Mouse (Mus musculus) fat pad, adult 2 months (tissue): ENCODE results near the gene Morc2a.
A peak's percentile ranks its signal among the peaks of the same experiment; 100 is the strongest.
"Not testable (repeated sequence)": the region's sequence is repeated elsewhere in the genome, so short reads cannot be mapped to it uniquely, and the experiment has no call there.

Source experiments
- DNase-seq: peaks from one replicate; pipeline ENCODE4 v3.0.0-alpha.2; 2011; ENCODE audit warnings: low read depth, low spot score; ENCODE audit errors: extremely low read depth

The Morc2a gene

GRCm38 (mm10) chr11:3648964-3649841 lies at the start of gene Morc2a:
Morc2a (plus strand) TSS chr11:3649191.
- peak; percentile 76 for DNase-seq

- DNase-seq: not testable (repeated sequence)
Measured at GRCm38 (mm10) chr11:3601966-3602365, 47.0 kb upstream of the Morc2a start.

GRCm38 (mm10) chr11:3602687-3603086 lies 46.3 kb upstream of the Morc2a start:
- DNase-seq: not testable (repeated sequence)

DNA sequence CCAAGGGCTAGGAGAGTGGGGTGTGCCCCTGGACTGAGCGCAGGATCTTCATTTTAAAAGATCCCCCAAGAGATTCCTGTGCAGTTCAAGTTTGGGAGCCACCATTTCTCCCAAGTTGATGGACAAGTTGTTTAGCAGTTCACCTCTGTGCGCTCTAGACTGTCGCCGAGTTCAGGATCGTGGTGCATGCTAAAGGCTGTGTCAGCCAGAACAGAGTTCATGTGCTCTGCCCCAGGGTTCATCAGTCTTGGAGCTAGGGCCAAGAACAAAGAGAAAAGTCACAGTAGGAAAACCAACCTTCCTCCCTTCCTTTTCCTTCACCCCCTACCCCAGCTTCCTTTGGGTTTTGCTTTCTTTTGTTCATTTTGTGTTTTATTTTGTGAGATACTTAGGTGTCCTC lies 42.5 kb upstream of the Morc2a start:
- DNase-seq: no peak

- peak; percentile 58 for DNase-seq
Measured at GRCm38 (mm10) chr11:3615576-3615975, 33.4 kb upstream of the Morc2a start.

DNA sequence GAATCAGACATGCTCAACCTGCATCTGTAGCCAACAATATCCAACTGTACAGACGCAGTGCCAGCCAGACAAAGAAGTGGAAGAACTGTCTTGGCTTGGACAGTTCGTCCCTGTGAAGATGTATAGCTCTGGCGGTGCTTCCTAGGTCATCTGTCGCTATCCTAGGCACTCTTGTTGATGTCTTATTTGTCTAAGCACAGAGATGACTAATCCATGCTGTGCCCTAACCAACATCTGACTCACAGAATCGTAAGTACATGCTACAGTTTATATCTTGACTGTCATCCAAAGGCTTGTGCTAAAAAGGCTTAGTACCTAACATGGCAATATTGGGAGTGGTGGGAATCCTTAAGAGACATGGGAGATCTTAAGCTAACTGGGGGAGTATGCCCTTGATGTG lies 26.2 kb upstream of the Morc2a start:
- peak; percentile 45 for DNase-seq

- peak; percentile 30 for DNase-seq
Measured at GRCm38 (mm10) chr11:3624391-3625027, 24.5 kb upstream of the Morc2a start.

DNA sequence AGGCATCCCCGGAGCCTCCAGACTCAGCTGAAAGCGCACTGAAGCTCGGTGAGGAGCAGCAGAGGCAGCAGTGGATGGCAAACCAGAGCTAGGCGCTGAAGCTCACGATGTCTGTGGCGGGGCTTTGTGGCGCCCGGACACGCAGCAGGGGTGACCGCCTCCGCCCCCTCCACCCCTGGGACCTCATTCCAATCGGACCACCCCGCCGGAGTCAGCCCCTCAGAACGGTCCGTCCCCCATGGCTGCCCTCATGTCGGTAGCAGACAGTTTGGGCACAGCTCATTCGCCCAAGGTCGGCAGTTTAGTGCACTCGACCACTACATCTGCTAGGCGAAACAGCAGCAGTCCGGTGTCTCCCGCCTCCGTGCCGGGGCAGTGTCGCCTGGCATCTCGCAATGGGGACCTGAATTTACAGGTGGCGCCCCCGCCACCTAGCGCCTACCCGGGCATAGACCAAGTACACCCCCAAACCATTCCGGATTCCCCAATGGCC lies 19.9 kb upstream of the Morc2a start:
- DNase-seq: no peak

DNA sequence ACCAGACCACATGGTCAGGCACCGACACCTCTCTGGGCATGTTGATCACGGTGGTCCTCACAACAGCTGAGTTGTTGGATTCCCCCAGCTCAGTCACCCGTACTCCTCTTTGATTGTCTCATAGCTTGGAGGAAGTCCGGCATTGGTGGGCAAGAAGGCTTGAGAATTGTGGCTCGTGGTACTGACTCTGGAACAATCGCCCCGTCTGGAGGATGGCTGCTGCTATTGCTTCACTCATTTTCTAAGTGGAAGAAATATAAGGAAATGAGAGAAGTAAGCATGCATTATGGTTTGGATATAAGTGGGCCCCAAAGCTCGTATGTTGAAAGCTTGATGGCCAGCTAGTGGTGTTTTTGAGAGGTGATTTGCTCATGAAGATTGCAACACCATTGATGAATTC lies 15.7 kb upstream of the Morc2a start:
- DNase-seq: not testable (repeated sequence)

GRCm38 (mm10) chr11:3647688-3648087 lies 1.3 kb upstream of the Morc2a start:
- no peak for DNase-seq

GRCm38 (mm10) chr11:3648305-3648963 lies 557 bp upstream of the Morc2a start:
- no peak for DNase-seq

GRCm38 (mm10) chr11:3650141-3650540 lies 1.1 kb downstream of the Morc2a start:
- DNase-seq: no peak

- no peak for DNase-seq
Measured at GRCm38 (mm10) chr11:3661964-3662363, 13.0 kb downstream of the Morc2a start.

- no peak for DNase-seq
Measured at GRCm38 (mm10) chr11:3667506-3667905, 18.5 kb downstream of the Morc2a start.

DNA sequence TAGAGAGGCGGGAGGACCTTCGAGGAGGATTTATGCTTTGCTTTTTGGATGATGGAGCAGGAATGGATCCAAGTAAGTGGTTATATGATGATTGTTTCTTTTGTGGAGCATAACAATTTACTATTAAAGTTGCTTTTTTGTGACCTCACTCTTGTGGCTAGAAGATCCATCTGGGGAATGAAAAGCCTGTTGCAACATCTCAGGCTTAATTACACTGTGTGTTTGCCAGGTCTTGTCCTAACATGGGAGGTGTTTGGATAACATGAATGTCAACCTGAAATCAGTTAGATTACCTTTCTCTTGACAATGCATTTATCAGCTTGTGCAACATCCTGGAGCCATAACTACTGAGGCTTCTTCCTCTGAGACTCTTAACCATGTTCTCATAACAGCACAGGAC lies 19.8 kb downstream of the Morc2a start:
- DNase-seq: peak; percentile 77

DNA sequence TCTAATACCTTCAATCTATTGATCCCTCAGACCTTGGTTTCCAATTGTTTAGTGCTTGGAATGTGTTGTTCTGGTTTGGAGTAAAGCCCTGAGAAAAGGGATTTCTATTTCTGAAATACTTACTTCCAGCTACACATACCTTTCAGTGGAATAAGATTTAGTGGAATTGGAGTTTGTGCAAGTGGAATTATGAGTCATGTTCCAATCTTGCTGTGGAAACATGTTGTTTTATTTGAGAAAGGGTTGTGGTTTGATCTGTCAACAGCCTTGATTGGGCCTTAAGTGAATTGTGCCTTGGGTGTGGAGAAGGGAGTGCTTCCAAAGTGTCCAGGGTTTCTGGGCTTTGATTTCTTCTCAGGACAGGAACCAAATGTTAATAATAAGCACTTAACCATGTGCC lies 20.9 kb downstream of the Morc2a start:
- DNase-seq: no peak

DNA sequence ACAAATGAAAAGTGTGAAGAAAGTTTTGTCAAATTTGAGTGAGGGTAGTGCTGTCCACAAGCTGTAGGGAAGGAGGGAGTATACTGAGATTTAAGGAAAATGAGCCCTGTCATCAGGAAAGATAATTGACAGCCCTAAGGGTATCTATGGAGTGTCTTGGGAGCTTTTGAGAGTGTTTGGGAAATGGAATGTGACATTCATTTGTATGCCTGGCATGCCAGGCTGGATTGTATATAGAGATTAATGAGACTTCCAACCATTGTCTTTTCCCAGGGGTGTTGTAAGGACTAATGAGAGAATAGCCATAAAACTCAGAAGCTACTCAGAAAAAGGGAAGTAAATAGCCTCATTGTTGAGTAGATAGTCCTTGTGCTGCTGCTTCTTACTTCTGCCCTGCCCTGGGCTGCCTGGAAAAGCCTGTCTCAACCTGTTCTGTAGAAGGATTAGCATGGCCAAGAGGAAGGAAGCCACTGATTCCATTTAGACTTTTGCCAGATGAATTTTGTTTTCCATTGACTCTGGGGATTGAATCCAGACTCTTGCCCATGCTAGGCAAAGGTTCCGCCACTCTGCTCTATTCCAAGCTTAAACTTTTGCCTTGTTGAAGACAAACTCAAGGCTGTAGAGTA lies 22.1 kb downstream of the Morc2a start:
- peak; percentile 74 for DNase-seq

DNA sequence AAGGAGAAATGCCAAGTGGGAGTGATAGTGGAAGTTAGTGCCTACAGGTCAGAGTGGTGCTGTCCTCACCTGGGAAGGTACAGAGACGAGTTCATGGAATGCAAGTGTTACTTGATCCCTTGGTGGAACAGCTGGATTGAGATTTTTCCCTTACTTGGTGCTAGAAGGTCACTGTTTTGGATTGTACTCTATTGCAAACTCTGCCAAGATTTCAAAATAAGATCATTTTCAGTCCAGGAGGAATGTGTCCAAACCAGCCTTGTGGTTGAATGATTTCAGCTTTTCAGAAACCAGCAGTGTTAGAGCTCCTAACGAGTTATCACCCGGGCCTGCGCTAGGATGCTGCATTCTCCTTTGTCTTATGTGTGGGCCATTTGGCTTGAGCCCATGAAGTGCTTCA lies 25.6 kb downstream of the Morc2a start:
- peak; percentile 54 for DNase-seq

DNA sequence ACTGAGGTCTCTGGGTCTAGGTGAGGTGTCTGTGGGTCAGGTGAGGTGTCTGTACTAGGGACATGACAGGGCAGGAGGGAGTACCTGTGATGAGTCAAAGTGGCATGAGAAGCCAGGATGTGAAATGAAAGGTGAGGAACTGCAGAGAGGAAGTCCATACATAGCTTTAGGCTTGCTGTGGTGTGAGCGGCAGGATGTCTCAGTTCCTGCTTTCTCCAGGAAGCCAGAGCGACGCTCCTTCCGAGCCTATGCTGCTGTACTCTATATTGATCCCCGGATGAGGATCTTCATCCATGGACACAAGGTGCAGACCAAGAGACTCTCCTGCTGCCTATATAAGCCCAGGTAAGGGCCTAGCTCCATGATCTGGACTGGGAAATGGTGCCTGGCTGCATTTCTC lies 27.4 kb downstream of the Morc2a start:
- DNase-seq: no peak

GRCm38 (mm10) chr11:3677204-3677603 lies 28.2 kb downstream of the Morc2a start:
- DNase-seq: no peak

DNA sequence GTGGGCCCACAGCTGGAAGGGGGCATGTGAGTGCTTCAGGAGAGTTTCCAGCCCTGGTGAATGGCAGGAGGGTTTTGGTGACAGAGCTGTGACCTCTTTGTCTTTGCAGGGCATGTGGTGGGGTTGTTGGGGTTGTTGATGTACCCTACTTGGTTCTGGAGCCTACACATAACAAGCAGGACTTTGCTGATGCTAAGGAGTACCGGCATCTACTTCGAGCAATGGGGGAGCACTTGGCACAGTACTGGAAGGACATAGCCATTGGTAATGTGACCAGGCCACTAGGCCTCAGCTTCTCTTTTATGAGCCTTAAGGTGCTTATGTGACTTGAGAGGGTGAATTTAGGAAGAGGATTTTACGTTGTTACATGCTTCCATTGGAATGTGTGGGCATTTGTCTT lies 30.8 kb downstream of the Morc2a start:
- DNase-seq: no peak
